Mouse (Mus musculus): ENCODE results near the gene Rad23a. TPM values are rescaled to one million over a fixed set of nuclear protein-coding genes. Genes with fewer than 3 reads are reported as not detected.

Rad23a gene
- polyA plus RNA-seq, 1 experiment from 2014 or later: 130 TPM

GRCm38 (mm10) chr8:84799136-84799931, 41.1 kb downstream of the Rad23a start:
- Histone ChIP-seq H3K27me3 (ENCODE audit: poor library complexity, severe bottlenecking) (peaks cover 97% of the 10 kb centered on the region), H3K4me3 (peak overlapping the region; percentile 58), H3K9me3 (no peaks in the 10 kb centered on the region), H3K27ac (peak overlapping the region; percentile 82), H3K4me1 (peaks cover 27% of the 10 kb centered on the region), H3K36me3 (replicated peaks) (no peaks in the 10 kb centered on the region; the same call in 1 of the 2 replicates)
- no peak for DNase-seq (ENCODE audit: extremely low spot score, low spot score)
- WGBS: under 1% methylated on average over 87 of the region's 108 CpGs

GRCm38 (mm10) chr8:84798446-84799135, 41.9 kb downstream of the Rad23a start:
- Histone ChIP-seq H3K36me3 (replicated peaks) (no peaks in the 10 kb centered on the region; the same call in 1 of the 2 replicates), H3K27me3 (ENCODE audit: poor library complexity, severe bottlenecking) (peaks cover 97% of the 10 kb centered on the region), H3K4me3 (peak overlapping the region; percentile 58), H3K27ac (peak overlapping the region; percentile 82; the same call in 1 of the 2 replicates), H3K9me3 (no peaks in the 10 kb centered on the region), H3K4me1 (peaks cover 35% of the 10 kb centered on the region)
- DNase-seq (ENCODE audit: extremely low spot score, low spot score): no peak
- 36% methylated on average over 10 of the region's 10 CpGs for WGBS

DNA sequence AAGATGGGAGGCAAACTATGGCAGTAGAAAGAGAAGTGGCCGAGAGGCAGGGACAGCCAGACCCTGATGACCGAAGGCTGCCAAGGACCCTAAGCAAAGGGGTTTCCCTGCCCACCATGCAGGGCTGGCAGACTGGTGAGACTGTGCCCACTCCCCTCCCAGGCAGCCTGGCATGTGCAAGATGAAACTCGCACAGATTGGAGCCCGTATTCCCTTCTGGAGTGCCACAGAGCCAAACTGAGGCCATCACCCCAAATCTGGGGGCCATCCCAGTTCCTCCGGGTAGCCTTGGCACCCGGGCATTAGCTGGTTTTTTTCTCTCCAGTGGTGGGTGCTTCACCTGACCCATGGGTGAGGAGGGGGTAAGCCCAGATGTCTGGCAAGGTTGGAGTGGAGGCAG, 42.5 kb downstream of the Rad23a start:
- peaks cover 97% of the 10 kb centered on the region for H3K27me3 ChIP-seq (ENCODE audit: poor library complexity, severe bottlenecking)
- no peak overlapping the region for H3K27ac ChIP-seq
- 66% methylated on average over 6 of the region's 6 CpGs for WGBS
- DNase-seq (ENCODE audit: extremely low spot score, low spot score): no peak
- H3K4me1 ChIP-seq: peaks cover 36% of the 10 kb centered on the region
- no peaks in the 10 kb centered on the region; the same call in 1 of the 2 replicates for H3K36me3 ChIP-seq (replicated peaks)
- H3K9me3 ChIP-seq: no peaks in the 10 kb centered on the region
- H3K4me3 ChIP-seq: peak overlapping the region; percentile 58; the same call in 1 of the 2 replicates

- Histone ChIP-seq H3K36me3 (replicated peaks) (no peaks in the 10 kb centered on the region; the same call in 1 of the 2 replicates), H3K27ac (no peak overlapping the region), H3K4me3 (no peak overlapping the region; the same call in 1 of the 2 replicates), H3K4me1 (peaks cover 36% of the 10 kb centered on the region), H3K27me3 (ENCODE audit: poor library complexity, severe bottlenecking) (peaks cover 97% of the 10 kb centered on the region), H3K9me3 (no peaks in the 10 kb centered on the region)
- 74% methylated on average over 15 of the region's 15 CpGs for WGBS
- no peak for DNase-seq (ENCODE audit: extremely low spot score, low spot score)
Measured at GRCm38 (mm10) chr8:84797256-84797797, 43.1 kb downstream of the Rad23a start.

DNA sequence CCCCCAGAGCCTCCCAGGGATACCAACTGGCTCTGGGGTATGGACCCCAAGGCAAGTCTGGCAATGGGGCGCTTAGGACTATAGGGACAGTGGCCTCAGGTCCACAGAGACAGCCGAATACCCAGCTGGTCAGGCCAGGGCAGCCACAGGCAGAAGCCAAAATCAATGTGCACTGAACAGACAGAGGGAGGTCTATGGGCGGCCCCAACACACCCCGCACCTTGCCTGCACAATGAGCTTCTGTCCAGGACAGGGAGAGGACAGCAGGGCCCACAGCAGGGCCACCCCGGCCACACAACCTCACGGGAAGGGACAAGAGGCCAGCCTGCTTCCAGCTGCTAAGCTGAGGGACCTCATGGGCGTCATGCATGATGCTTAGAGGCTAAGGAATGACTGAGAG, 46.0 kb downstream of the Rad23a start:
- Histone ChIP-seq H3K9me3 (no peaks in the 10 kb centered on the region), H3K27me3 (ENCODE audit: poor library complexity, severe bottlenecking) (peaks cover 100% of the 10 kb centered on the region), H3K4me3 (peak overlapping the region; percentile 5; the same call in 1 of the 2 replicates), H3K4me1 (peaks cover 32% of the 10 kb centered on the region), H3K27ac (no peak overlapping the region), H3K36me3 (replicated peaks) (no peaks in the 10 kb centered on the region; the same call in 1 of the 2 replicates)
- no peak for DNase-seq (ENCODE audit: extremely low spot score, low spot score)
- WGBS: 51% methylated on average over 7 of the region's 7 CpGs

GRCm38 (mm10) chr8:84793791-84794485, 46.5 kb downstream of the Rad23a start:
- Histone ChIP-seq H3K4me3 (peak overlapping the region; percentile 5; the same call in 1 of the 2 replicates), H3K27me3 (ENCODE audit: poor library complexity, severe bottlenecking) (peaks cover 100% of the 10 kb centered on the region), H3K4me1 (peaks cover 27% of the 10 kb centered on the region), H3K9me3 (no peaks in the 10 kb centered on the region), H3K36me3 (replicated peaks) (no peaks in the 10 kb centered on the region; the same call in 1 of the 2 replicates), H3K27ac (peak overlapping the region; percentile 65; the same call in 1 of the 2 replicates)
- 54% methylated on average over 13 of the region's 13 CpGs for WGBS
- no peak for DNase-seq (ENCODE audit: extremely low spot score, low spot score)

GRCm38 (mm10) chr8:84793134-84793533, 47.3 kb downstream of the Rad23a start:
- Histone ChIP-seq H3K36me3 (replicated peaks) (no peaks in the 10 kb centered on the region; the same call in 1 of the 2 replicates), H3K4me3 (no peak overlapping the region), H3K27me3 (ENCODE audit: poor library complexity, severe bottlenecking) (peaks cover 100% of the 10 kb centered on the region), H3K4me1 (peaks cover 19% of the 10 kb centered on the region), H3K27ac (no peak overlapping the region), H3K9me3 (no peaks in the 10 kb centered on the region)
- no peak for DNase-seq (ENCODE audit: extremely low spot score, low spot score)
- WGBS: 87% methylated on average over 9 of the region's 9 CpGs

DNA sequence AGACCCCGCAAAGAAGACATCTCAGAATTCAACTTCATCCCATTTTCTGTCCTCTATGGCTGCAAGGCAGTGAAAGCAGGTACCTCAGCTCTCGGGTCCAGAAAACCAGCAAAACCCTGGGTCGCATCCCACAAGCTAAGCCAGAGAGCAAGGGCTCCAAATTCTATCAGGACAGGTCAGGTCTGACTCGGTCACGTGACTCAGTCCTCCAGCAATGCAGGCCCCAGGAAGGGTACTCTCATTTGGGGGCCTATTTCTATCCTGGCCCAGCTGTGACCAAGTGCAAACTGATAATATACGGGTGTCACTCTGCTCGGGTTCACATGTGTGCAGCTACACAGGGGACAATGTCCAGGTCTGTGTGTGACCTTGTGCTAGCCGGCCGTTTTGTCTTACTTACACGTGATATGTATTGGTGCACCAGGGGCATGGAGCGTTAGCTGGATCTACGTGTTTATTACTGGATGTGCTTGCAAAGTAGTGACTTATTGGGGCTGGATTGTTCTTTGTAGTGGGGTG, 48.0 kb downstream of the Rad23a start:
- no peak for DNase-seq (ENCODE audit: extremely low spot score, low spot score)
- Histone ChIP-seq H3K9me3 (no peaks in the 10 kb centered on the region), H3K4me1 (peaks cover 18% of the 10 kb centered on the region), H3K4me3 (no peak overlapping the region), H3K27ac (no peak overlapping the region), H3K36me3 (replicated peaks) (no peaks in the 10 kb centered on the region; the same call in 1 of the 2 replicates), H3K27me3 (ENCODE audit: poor library complexity, severe bottlenecking) (peaks cover 100% of the 10 kb centered on the region)
- 76% methylated on average over 12 of the region's 12 CpGs for WGBS

- no peak for DNase-seq (ENCODE audit: extremely low spot score, low spot score)
- H3K9me3 ChIP-seq: no peaks in the 10 kb centered on the region
- 90% methylated on average over 2 of the region's 2 CpGs for WGBS
- H3K27me3 ChIP-seq (ENCODE audit: poor library complexity, severe bottlenecking): peaks cover 100% of the 10 kb centered on the region
- H3K36me3 ChIP-seq (replicated peaks): no peaks in the 10 kb centered on the region
- H3K4me3 ChIP-seq: no peak overlapping the region
- H3K27ac ChIP-seq: no peak overlapping the region
- H3K4me1 ChIP-seq: peaks cover 29% of the 10 kb centered on the region
Measured at GRCm38 (mm10) chr8:84790537-84790936, 49.9 kb downstream of the Rad23a start.

DNA sequence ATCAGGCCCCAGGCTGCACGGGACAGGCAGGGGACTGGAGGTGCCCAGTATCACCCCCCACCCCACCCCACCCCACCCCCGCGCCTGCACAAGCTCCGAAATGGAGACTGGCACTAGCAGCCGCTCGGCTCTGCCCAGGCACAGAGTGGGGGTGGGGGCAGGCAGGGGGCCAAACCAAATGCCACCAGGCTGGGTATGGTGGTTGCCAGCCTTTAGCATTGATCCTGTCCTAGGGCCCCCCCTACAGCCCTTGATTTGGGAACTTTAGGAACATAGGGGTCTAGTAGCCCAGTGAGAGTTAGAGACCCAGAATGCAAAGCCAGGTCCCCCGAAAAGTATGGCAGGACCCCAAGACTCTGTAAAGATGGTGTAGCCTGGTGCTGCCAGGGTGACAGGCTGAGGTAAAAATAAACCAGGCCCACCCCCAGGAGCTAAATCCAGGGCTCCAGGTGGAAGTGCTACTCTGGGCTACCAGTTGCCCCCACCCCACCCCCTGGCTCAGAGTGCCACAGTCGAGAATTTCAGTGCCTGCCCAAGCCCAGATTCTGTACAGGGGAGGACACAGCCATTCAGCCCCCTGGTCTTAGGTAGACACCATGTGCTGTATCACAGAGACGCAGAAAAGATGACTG, 50.5 kb downstream of the Rad23a start:
- no peak for DNase-seq (ENCODE audit: extremely low spot score, low spot score)
- 76% methylated on average over 9 of the region's 9 CpGs for WGBS

GRCm38 (mm10) chr8:84789345-84789744, 51.1 kb downstream of the Rad23a start:
- Histone ChIP-seq H3K9me3 (no peaks in the 10 kb centered on the region), H3K4me3 (no peak overlapping the region)
- WGBS: 26% methylated on average over 5 of the region's 5 CpGs

More for the DNA sequence above, 50.5 kb downstream of the Rad23a start:
- H3K4me3 ChIP-seq: no peak overlapping the region
- H3K27me3 ChIP-seq (ENCODE audit: poor library complexity, severe bottlenecking): peaks cover 100% of the 10 kb centered on the region
- H3K36me3 ChIP-seq (replicated peaks): no peaks in the 10 kb centered on the region
- peaks cover 34% of the 10 kb centered on the region for H3K4me1 ChIP-seq
- H3K27ac ChIP-seq: no peak overlapping the region
- H3K9me3 ChIP-seq: no peaks in the 10 kb centered on the region

More at GRCm38 (mm10) chr8:84789345-84789744, 51.1 kb downstream of the Rad23a start:
- no peak overlapping the region for H3K27ac ChIP-seq
- no peaks in the 10 kb centered on the region for H3K36me3 ChIP-seq (replicated peaks)
- DNase-seq (ENCODE audit: extremely low spot score, low spot score): no peak
- H3K27me3 ChIP-seq (ENCODE audit: poor library complexity, severe bottlenecking): peaks cover 100% of the 10 kb centered on the region
- H3K4me1 ChIP-seq: peaks cover 34% of the 10 kb centered on the region
